Mouse (Mus musculus) frontal cortex, postnatal 25 days (tissue): Measurements from ENCODE around the gene Sirt3.
"Not testable (repeated sequence)": the region's sequence is repeated elsewhere in the genome, so short reads cannot be mapped to it uniquely, and the experiment has no call there.

Source experiments
- DNase-seq, 2 experiments: peaks; one replicate each; pipeline ENCODE4 v3.0.0; 2022; ENCODE audit warnings: low spot score in 2 of 2

Gene Sirt3

DNA sequence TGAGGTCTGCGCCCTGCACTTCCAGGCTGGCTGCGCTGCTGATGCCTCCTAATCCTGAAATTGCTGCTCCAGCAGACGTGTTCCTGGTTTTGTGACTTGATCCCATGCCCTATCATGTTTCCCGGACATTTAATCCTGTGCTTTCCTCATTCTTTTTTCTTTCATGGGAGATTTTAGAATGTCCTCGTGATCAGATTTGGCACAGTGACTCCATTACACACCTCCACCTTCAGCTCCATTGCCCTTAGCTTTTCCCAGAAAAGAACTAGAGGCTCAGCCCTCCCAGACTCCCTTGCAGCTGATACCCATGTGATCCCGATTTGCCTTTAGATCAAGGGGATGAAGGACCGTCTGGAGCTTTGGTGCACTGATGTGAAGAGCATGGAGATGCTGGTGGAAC lies 15.8 kb upstream of the Sirt3 start:
- DNase-seq = no peak

DNA sequence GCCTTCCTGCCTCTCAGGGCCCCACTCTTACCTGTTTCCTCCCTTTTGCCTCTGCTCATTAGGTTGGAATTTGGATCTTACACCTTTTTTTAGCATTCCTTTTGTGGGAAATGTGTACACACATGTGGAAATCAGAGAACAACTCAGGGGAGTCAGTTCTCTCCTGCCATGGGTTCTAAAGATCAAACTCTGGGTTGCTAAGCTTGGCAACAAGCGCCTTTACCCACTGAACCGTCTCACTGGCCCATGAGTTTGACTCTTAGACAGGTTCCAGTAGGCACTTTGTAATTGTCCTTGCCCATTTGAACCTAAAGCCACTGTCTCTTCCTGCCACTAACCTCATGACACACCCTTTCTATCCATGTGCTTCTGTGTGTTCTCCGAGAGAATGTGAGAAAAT lies 12.5 kb upstream of the Sirt3 start:
- no peak for DNase-seq

DNA sequence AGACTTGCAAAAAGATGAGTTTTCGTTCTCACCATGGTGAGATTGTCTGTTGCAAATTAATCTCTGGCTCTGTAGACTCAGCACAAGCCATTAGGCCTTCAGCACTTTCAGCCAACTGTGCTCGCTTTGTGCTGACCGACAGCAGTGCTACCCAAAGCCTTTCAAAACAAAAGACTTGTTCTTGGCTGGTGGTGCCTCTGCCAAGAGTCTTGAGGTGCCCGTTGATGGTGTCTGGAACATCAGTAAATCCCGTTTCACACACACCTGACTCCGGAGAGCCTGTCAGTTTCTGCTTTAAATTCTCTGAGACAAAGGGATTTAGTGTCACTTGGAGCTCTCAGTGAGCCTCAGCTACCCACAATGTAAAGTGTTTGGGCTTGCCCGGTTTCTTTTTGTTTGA lies 11.9 kb upstream of the Sirt3 start:
- no peak for DNase-seq

DNA sequence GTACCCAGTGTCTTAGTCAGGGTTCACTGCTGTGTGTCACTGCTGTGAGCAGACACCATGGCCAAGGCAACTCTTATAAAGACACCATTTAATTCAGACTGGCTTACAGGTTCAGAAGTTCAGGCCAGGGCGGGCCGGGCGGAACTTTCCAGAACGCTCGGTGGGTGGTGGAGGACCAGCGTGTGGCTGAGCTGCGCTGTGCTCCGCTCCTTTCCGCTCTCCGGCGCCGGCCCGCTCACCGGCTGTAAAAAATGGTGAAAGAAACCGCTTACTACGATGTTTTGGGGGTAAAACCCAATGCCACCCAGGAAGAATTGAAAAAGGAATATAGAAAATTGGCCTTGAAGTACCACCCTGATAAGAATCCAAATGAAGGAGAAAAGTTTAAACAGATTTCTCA lies 8.5 kb upstream of the Sirt3 start:
- not testable (repeated sequence) for DNase-seq

DNA sequence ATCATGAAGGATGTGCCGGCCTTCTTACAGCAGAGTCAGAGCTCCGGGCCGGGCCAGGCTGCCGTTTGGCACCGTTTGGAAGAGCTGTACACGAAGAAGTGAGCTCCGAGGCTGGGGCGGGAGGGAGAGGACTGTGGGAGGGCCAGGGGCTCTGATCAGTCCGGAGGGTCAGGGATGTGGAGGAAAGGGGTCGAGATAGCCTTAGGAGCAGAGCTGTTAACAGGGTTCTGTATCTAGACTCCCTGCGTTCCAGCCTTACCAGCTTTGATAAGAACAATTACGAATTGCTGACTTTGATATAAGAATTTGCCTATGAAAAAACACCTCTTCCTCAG lies 327 bp upstream of the Sirt3 start:
- DNase-seq = no peak

DNA sequence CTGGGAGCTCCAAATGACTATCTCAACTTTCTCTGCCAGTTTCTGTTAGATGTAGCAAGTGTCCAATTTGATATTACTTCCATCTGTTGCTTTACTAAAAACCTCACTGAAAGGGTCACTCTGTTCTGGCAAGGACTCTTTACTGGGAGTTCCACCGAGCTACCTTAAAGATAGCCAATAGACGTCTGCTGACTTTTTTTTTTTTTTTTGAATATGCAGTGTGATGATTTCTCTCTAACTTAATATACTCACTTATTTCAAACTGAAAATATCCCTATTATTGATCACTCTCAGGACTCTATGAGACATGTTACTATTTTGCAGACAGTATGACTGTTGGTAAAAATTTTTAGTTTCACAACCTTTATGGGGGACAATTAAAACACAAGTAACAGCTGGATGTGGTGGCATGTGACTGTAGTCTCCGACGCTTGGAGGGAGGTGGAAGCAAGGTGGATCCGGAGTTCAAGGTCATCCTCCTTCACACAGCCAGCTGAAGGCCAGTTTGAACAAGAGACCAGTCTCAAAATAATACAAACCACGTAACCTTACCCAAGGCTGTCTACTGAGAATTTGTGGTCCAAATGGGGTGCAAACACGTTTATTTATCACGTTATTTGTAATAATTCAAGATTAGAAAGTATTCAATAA lies 1.1 kb downstream of the Sirt3 start:
- no peak for DNase-seq

DNA sequence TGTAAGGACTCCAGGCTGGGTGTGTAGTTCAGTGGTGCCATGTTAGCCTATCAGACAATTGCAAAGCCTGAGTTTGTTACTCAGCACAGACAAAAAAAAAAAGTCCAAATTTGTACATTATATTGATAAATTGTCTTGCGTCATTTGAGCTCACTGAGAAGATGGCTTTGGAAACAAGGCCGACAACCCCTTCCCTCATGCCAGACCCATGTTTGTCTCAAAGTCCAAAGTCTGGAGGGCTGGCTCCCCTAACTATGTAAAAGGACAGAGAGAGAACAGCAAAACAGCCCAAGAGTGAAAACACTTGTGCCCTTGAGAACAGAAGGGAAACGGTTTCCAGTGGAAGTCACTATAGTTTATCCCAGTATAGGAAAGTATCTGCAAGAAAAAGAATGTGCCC lies 1.7 kb downstream of the Sirt3 start:
- no peak for DNase-seq

DNA sequence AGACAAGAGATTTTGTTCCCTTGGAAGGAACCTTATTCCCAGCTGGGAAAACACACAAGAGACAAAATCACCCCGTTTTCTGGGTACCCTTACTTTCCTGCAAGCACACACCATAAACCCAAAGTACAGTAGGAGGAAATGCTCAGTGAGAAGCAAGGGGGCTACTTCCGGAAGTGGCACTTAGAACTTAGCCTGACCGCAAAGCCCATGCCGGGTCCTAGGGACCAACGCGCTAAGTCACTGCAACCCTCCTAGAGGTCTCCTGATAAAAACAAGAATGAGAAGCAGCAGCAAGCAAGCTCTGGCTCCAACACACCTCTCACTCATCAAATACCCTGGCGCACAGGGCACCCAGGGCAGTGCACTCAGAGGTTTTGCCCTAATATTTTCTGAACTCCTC lies 2.8 kb downstream of the Sirt3 start:
- DNase-seq = no peak

DNA sequence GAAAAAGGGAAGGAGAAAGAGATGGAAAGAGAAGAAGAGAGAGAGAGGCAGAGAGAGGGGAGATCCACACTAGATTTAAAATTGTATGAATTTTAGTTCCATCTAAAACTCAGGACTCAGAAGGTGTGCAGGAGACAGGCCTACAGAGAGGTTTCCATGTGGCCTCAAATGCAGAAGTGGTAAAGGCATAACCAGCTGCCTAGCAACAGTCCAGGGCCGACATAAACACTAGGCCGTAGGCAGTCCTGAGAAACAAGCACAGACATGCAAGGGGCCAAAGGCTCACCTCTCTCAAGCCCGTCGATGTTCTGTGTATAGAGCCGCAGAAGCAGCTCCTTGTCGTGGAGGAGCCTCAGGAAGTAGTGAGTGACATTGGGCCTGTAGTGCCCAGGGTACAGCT lies 4.7 kb downstream of the Sirt3 start:
- DNase-seq = no peak

DNA sequence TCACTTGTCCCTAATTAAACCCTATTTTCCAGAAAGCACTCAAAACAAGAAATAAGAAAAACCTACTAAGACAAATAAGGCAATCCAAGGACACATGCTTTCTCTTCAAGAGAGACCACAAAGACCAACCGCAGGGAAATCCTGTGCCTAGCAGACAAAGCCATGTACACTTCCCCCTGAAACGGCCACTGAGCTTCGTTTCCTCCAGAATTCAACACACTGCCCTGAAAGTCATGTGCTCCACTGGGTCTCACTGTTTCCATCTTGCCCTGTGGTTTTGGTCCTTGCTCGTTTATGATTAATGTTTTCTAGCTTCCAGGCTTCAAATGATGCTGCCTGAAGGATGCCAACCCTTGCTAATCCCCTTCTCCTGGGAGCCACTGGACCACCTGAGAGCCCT lies 7.9 kb downstream of the Sirt3 start:
- no peak for DNase-seq

DNA sequence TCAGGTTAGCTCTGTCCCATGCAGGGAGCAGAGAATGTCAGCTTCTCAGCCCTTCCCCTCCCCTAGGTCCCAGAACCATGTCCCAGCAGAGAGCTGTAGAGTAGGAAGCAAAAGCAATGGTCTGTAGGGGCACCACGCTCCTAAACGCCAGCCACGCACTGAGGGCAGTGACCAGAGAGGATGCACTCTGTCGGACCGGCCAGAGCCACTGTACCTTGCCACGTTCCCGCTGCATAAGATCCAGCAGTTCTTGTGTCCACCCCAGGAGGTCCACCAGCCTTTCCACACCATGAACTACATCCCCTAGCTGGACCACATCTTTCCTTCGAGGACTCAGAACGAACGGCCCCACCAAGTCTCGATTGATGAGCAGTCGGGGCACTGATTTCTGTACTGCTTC lies 17.3 kb downstream of the Sirt3 start:
- DNase-seq = no peak

DNA sequence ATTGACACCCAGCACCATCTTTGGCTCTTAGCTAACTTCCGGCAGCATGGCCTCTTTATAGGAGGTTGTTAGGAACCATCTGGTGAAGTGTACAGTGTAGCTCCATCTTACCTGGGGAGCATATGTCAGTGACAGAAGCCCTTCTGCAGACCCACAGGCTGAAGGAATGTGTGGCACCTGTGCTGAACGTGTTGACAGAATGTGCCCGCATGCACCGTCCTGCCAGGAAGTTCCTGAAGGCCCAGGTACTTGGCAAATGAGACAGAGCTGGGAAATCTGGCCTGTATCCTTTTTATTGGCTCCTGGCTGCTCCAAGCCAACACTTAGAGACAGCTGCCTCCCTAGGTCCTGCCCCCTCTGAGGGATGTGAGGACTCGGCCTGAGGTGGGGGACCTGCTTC lies 21.4 kb downstream of the Sirt3 start:
- DNase-seq = no peak

DNA sequence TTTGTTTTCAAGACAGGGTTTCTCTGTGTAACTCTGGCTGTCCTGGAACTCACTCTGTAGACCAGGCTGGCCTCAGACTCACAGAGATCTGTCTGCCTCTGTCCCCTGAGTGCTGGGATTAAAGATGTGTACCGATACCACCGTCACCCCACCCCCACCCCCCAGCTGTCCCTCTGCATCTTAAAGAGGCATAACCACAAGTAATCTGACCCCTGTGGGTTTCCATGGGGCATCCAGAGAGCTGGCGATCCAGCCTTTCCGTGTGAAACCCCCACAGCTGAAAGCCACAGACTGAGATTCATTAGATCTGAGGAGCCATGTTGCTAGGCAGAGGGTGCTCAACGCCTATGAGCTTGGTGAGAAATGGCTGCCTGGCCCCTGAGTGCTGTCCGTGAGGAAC lies 22.1 kb downstream of the Sirt3 start:
- DNase-seq = no peak

DNA sequence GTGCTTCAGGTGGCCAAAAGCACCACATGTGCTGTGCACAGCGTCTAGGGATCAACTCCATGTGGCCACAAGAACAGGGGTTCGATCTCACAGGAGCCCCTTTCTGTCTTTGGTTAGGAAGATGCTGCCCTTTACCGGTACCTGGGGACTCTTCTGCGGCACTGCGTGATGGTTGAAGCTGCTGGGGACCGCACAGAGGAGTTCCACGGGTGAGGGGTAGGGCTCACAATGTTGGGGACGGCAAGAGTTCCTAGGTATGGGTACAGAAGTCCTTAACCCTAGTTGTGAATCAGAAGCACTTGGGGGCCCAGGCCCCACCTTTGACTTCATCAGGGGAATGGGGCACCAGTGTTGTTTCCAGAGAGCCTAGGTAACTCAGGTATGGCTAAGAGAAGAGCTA lies 23.4 kb downstream of the Sirt3 start:
- no peak for DNase-seq

DNA sequence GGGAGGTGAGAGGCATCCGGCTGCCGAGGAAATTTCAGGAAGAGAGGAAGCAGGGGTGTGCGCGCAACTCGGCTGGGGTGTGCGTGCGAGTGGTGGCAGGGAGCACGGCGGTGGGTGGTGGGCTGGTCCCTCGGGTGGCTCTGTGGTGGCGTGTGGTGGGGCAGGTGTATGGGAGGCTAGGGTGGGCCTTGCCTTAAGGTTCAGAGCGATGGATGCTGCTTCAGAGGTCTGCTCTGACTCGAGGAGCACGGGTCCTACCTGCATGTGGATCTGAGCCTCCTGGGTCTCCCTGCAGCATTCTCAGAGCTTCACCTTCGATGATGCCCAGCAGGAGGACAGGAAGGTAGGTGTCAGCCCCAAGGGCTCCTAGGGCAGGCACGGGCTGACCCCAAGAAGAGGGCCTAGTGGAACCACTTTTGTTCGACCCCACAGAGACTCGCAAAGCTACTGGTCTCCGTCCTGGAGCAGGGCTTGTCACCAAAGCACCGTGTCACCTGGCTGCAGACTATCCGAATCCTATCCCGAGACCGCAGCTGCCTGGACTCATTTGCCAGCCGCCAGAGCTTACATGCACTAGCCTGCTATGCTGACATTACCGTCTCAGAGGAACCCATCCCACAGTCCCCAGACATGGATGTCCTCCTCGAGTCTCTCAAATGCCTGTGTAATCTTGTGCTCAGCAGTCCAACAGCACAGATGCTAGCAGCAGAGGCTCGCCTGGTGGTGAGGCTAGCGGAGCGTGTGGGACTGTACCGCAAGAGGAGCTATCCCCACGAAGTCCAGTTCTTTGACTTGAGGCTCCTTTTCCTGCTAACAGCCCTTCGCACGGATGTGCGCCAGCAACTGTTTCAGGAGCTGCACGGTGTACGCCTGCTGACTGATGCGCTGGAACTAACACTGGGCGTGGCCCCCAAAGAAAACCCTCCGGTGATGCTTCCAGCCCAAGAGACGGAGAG lies 24.3 kb downstream of the Sirt3 start, which contains the start of gene Bet1l:
Gene Bet1l, minus strand, starts transcription at position 28 of the 956 bp plus-strand sequence.
- DNase-seq = no peak

DNA sequence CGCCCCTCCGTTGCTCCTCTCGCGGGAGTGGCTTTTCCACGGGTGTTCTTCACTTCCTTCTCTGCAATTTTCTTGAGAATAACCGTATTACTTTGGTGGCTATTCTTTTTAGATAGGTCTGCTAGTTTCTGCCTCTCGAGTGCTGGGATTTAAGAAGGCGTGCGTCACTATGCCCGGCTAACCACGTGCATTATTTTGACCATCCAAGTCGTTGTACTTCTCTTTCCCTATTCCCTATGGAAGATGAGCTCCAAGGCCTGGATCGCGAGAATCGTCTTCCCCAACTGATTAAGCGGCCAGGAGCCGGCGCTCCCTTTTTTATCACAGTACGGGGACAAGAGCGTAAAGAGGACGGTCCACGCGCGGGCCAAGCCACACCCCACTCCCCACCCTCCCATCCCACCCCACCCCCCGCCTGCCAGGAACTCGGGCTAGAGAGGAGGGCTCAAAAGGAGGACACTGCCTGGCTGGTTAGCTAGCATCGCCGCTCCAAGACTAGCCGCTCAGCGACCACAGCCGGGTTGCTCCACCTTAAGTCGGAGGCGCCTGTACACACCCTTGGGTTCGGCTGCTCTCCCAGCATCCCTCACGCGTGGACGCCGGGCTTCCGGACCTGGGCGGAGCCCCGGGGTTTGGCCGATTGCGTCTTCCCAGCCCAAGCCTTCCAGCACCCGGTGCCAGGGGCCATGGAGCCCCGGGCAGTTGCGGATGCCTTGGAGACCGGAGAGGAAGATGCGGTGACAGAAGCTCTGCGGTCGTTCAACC lies 25.1 kb downstream of the Sirt3 start, which contains the start of gene Ric8a:
Gene Ric8a, plus strand, starts transcription at position 173 of the 765 bp plus-strand sequence.
- peak; percentile 69 to 82 for DNase-seq

DNA sequence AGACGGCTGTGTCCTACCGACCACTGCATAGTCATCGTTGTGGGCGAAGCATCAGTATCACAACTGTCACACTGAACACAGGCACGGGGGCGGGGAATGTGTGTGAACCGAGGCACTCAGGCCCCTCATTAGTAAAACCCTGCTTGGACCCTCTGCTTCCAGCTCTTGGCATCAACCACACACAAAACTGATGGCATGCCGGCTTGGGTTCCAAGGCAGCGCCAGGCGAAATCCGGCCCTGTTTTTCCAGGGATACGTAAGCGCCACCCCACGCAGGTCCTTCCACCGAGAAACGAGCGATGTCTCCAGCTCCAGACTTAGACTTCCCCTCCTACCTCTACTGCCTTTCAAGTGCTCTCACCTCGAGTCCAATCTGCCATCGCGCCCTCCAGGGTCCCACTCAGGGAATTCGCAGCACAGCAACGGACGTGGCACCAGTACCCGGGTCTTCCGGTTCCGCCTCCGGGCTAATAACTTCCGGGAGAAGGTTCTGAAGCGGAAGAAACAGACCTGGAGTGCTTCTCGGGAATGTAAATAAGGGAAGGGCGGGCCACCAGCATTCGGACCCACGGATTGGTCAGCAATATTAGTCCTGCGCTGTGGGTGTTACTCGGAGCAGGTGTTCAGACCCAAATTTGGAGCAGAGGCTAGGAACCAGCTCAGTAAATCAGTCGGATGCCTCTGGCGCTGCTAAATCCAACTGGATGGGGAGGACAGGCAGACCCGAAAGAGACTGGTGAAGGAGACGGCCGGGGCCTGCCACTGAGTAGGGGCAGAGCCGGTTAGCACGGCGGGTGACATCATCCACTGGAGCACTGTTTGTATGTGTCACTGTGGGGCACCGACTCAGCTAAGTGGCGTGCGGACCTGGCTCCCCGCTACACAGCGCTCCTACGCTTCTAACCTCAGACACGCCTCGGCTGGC lies 26.0 kb downstream of the Sirt3 start, which contains the start of gene Gm45785:
Gene Gm45785, minus strand, starts transcription at position 472 of the 925 bp plus-strand sequence.
- peak; percentile 59 to 71 for DNase-seq

DNA sequence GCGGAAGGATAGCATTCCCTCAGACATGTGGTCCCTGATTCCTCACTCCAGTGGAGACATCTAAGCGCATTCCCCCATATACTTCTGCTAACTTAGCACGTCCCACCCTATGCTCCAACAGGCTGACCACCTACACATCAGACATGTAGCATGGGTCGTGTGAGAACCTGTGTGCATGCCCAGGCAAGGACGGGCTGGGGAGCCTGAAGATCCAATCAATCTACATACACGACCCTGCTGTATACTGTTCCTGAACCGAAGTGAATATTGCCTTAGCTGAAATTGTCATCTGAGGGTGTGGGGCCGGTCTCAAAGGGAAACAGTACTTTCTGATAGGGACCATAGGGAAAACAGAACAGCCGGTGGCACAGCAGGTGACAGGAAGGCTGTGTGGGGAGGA lies 26.9 kb downstream of the Sirt3 start:
- no peak for DNase-seq

DNA sequence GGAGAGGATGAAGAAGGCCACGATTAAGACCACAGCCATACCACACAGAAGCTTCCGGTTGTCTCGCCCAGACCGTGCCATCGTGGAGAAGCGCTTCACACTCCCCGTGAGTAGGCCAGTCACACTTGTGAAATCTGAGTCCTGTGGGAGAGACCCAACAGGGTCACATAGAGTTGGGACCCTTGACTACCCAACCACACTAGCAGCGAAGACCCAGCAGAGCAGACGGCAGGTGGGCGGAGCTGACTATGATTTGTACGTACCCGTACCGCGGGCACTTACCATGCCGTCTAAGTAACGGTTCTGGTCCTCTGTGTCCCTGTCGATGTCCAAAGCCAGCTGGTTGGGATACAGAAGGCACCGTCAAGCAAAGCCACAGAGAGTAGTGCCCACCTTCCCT lies 27.6 kb downstream of the Sirt3 start:
- DNase-seq = no peak

DNA sequence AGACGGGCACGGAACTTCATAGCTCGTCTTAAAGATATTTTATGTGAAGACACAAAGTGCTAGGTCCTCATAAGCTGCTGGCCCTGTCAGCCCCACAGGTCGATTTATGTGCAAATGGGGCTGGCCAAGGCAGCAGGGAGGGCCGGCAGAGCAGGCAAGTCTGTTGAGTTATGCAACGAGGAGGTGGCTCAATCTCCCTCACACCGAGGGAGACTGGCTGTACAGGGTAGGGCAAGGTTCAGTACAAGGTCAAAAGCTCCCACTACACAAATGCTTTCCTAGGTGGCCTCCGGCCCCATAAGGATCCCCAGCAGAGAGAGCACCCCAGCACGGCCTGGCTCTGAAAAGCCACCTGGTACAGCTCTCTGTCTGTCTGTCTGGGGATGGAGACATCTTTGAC lies 28.7 kb downstream of the Sirt3 start:
- no peak for DNase-seq

DNA sequence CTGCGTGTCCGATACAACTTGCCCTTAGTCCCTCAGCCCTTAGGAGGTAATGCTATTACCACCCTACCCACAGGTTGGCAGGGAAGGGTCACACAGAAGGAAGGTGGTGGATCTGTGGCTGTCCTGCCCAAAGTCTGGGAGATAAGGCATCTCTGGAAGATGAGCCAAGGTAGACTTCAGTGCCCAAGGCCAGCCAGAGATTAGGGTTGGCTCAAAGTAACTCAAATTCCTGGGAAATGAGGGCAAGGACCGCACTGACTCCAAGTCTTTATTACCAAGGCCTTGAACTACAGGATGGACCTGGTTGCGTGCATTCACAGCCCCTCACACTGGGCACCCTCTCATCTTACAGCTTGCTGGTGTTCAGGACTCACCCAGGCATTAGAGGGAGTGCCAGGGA lies 30.2 kb downstream of the Sirt3 start:
- DNase-seq = no peak
